7 mouse cellular contexts compared by ENCODE assay signal in genomic region chr11:96987873-96988655, GRCm38 (mm10). TPM values are rescaled to one million over a fixed set of nuclear protein-coding genes. Genes with fewer than 3 reads are reported as not detected.
A peak's percentile ranks its signal among the peaks of the same experiment; 100 is the strongest.
DNase-seq lines count a peak whose midpoint lies in the region; ATAC-seq and TF ChIP-seq lines count a peak whose summit lies in the region.

No protein-coding gene starts in this region.

- WGBS in hindbrain, embryonic 15.5 days = 7% methylated on average over 31 of the region's 31 CpGs
- 8% methylated on average over 31 of the region's 31 CpGs for WGBS in stomach, postnatal 0 days

- peak overlapping the region; percentile 43 for H3K4me3 ChIP-seq in hindbrain, embryonic 15.5 days
- 0 out of 2 replicates have a peak overlapping the region, but pooled peaks have one; percentile 8 for H3K4me3 ChIP-seq in stomach, postnatal 0 days (ENCODE audit: low read depth, low read length)

- no peak for TF ChIP-seq EP300 in stomach, postnatal 0 days (optimal IDR thresholded peaks at IDR 0.05)

- no peaks in the 10 kb centered on the region for H3K9me3 ChIP-seq in hindbrain, embryonic 15.5 days
- H3K9me3 ChIP-seq in stomach, postnatal 0 days (ENCODE audit: control insufficient read depth, low read length) = no peaks in the 10 kb centered on the region

- no peaks in the 10 kb centered on the region for H3K36me3 ChIP-seq in hindbrain, embryonic 15.5 days
- H3K36me3 ChIP-seq in stomach, postnatal 0 days (ENCODE audit: control insufficient read depth, insufficient read depth, low read length) = no peaks in the 10 kb centered on the region

- peak overlapping the region; percentile 56 for H3K27ac ChIP-seq in hindbrain, embryonic 15.5 days (replicated peaks)
- no peak overlapping the region for H3K27ac ChIP-seq in stomach, postnatal 0 days (replicated peaks)

- peak; percentile 42 for DNase-seq in right cerebral cortex, adult 18-20 months
- no peak for DNase-seq in right cerebral cortex, postnatal 14 days
- DNase-seq in brain, adult 2 months (ENCODE audit: low read depth, low spot score) = peak; percentile 59
- peak; percentile 37 for DNase-seq in stomach, postnatal 0 days (ENCODE audit: low spot score)

- TF ChIP-seq CTCF in stomach, postnatal 0 days (IDR thresholded peaks at IDR 0.05; ENCODE audit: low read depth) = no peak

- peaks cover 13% of the 10 kb centered on the region for H3K4me1 ChIP-seq in hindbrain, embryonic 15.5 days (replicated peaks)
- H3K4me1 ChIP-seq in stomach, postnatal 0 days (replicated peaks; ENCODE audit: control insufficient read depth, insufficient read depth) = 0 out of 2 replicates have a peak, but pooled peaks cover 3% of the 10 kb centered on the region

- peak overlapping the region; percentile 37 for H3K9ac ChIP-seq in hindbrain, embryonic 15.5 days
- H3K9ac ChIP-seq in stomach, postnatal 0 days (ENCODE audit: low read length) = 0 out of 2 replicates have a peak overlapping the region, but pooled peaks have one; percentile 13

- H3K27me3 ChIP-seq in hindbrain, embryonic 15.5 days = peaks cover 20% of the 10 kb centered on the region
- no peaks in the 10 kb centered on the region for H3K27me3 ChIP-seq in stomach, postnatal 0 days (ENCODE audit: control insufficient read depth, insufficient read depth, low read length)

- ATAC-seq in hindbrain, embryonic 15.5 days (ENCODE audit: low FRiP score, low read depth) = peak; percentile 73
- peak; percentile 43 for ATAC-seq in megakaryocyte progenitor cell, adult 5-6 weeks (replicated peaks; ENCODE audit: poor library complexity)
- no peak; the same call in 1 of the 2 replicates for ATAC-seq in stomach, postnatal 0 days (ENCODE audit: low FRiP score, low TSS enrichment)
- ATAC-seq in erythroid progenitor cell, adult 5-6 weeks (replicated peaks; ENCODE audit: low FRiP score, poor library complexity, severe bottlenecking) = no peak

- peak overlapping the region; percentile 61 for H3K4me2 ChIP-seq in hindbrain, embryonic 15.5 days
- H3K4me2 ChIP-seq in stomach, postnatal 0 days (replicated peaks; ENCODE audit: low read depth) = peak overlapping the region; percentile 38

RNA-seq across cellular contexts. Expression of gene Sp2, which starts 5.3 kb away (rescaled TPM):
- 16.6 and 18.6 TPM in 2 replicates for polyA plus RNA-seq in hindbrain, embryonic 15.5 days (2015; fragmentation: Nextera tagmentation; extraction: Ambion mirVana)
- total RNA-seq in megakaryocyte progenitor cell, adult 5-6 weeks (2015) = 21.0 and 27.4 TPM in 2 replicates
- 2.3 and 2.8 TPM in 2 replicates for total RNA-seq in megakaryocyte progenitor cell, adult 5-6 weeks (2017)
- 5.8 and 7.1 TPM in 2 replicates for polyA plus RNA-seq in stomach, postnatal 0 days (2015; fragmentation: Nextera tagmentation; extraction: Ambion mirVana)
- 52.4 and 62.0 TPM in 2 replicates for total RNA-seq in erythroid progenitor cell, adult 5-6 weeks (2015; ENCODE audit: low replicate concordance)
- total RNA-seq in erythroid progenitor cell, adult 5-6 weeks (2017; ENCODE audit: low replicate concordance) = 13.1 and 27.8 TPM in 2 replicates

RNA-seq across cellular contexts. Expression of gene Sp6, which starts 25.1 kb away (rescaled TPM):
- 0.43 and 0.62 TPM in 2 replicates for polyA plus RNA-seq in hindbrain, embryonic 15.5 days (2015; fragmentation: Nextera tagmentation; extraction: Ambion mirVana)
- not detected in 2 replicates for total RNA-seq in megakaryocyte progenitor cell, adult 5-6 weeks (2015)
- total RNA-seq in megakaryocyte progenitor cell, adult 5-6 weeks (2017) = 0.03 TPM in 1 of 2 replicates, not detected in the other
- polyA plus RNA-seq in stomach, postnatal 0 days (2015; fragmentation: Nextera tagmentation; extraction: Ambion mirVana) = 21.2 and 22.0 TPM in 2 replicates
- not detected in 2 replicates for total RNA-seq in erythroid progenitor cell, adult 5-6 weeks (2015; ENCODE audit: low replicate concordance)
- not detected in 2 replicates for total RNA-seq in erythroid progenitor cell, adult 5-6 weeks (2017; ENCODE audit: low replicate concordance)

RNA-seq across cellular contexts. Expression of gene Scrn2, which starts 41.7 kb away (rescaled TPM):
- polyA plus RNA-seq in hindbrain, embryonic 15.5 days (2015; fragmentation: Nextera tagmentation; extraction: Ambion mirVana) = 14.5 and 15.1 TPM in 2 replicates
- total RNA-seq in megakaryocyte progenitor cell, adult 5-6 weeks (2015) = 3.0 and 4.2 TPM in 2 replicates
- 18.3 and 21.1 TPM in 2 replicates for total RNA-seq in megakaryocyte progenitor cell, adult 5-6 weeks (2017)
- polyA plus RNA-seq in stomach, postnatal 0 days (2015; fragmentation: Nextera tagmentation; extraction: Ambion mirVana) = 11.8 and 12.5 TPM in 2 replicates
- not detected in 2 replicates for total RNA-seq in erythroid progenitor cell, adult 5-6 weeks (2015; ENCODE audit: low replicate concordance)
- total RNA-seq in erythroid progenitor cell, adult 5-6 weeks (2017; ENCODE audit: low replicate concordance) = not detected in 2 replicates

RNA-seq across cellular contexts. Expression of gene Pnpo, which starts 44.3 kb away (rescaled TPM):
- polyA plus RNA-seq in hindbrain, embryonic 15.5 days (2015; fragmentation: Nextera tagmentation; extraction: Ambion mirVana) = 30.4 and 32.5 TPM in 2 replicates
- total RNA-seq in megakaryocyte progenitor cell, adult 5-6 weeks (2015) = 22.5 and 23.0 TPM in 2 replicates
- 36.3 and 38.7 TPM in 2 replicates for total RNA-seq in megakaryocyte progenitor cell, adult 5-6 weeks (2017)
- polyA plus RNA-seq in stomach, postnatal 0 days (2015; fragmentation: Nextera tagmentation; extraction: Ambion mirVana) = 56.7 and 57.1 TPM in 2 replicates
- 57.0 and 70.6 TPM in 2 replicates for total RNA-seq in erythroid progenitor cell, adult 5-6 weeks (2015; ENCODE audit: low replicate concordance)
- 74.7 and 92.1 TPM in 2 replicates for total RNA-seq in erythroid progenitor cell, adult 5-6 weeks (2017; ENCODE audit: low replicate concordance)

RNA-seq across cellular contexts. Expression of gene Lrrc46, which starts 53.1 kb away (rescaled TPM):
- 3.3 and 3.6 TPM in 2 replicates for polyA plus RNA-seq in hindbrain, embryonic 15.5 days (2015; fragmentation: Nextera tagmentation; extraction: Ambion mirVana)
- total RNA-seq in megakaryocyte progenitor cell, adult 5-6 weeks (2015) = 0.64 and 0.69 TPM in 2 replicates
- total RNA-seq in megakaryocyte progenitor cell, adult 5-6 weeks (2017) = not detected in 2 replicates
- polyA plus RNA-seq in stomach, postnatal 0 days (2015; fragmentation: Nextera tagmentation; extraction: Ambion mirVana) = 0.36 and 0.45 TPM in 2 replicates
- not detected in 2 replicates for total RNA-seq in erythroid progenitor cell, adult 5-6 weeks (2015; ENCODE audit: low replicate concordance)
- total RNA-seq in erythroid progenitor cell, adult 5-6 weeks (2017; ENCODE audit: low replicate concordance) = not detected in 2 replicates

Comparison
In these comparisons a context has a peak if more than half of its experiments do, and no peak if none do; other contexts are left out.
1. ATAC-seq: peak in hindbrain, embryonic 15.5 days (single experiment) and megakaryocyte progenitor cell, adult 5-6 weeks (single experiment); none in stomach, postnatal 0 days (single experiment) and erythroid progenitor cell, adult 5-6 weeks (single experiment).